Mouse (Mus musculus): Measurements from ENCODE around the gene Man1a. TPM values are rescaled to one million over a fixed set of nuclear protein-coding genes. Genes with fewer than 3 reads are reported as not detected.

Gene Man1a
- polyA plus RNA-seq, 1 experiment from 2014 or later = 6.4 TPM

DNA sequence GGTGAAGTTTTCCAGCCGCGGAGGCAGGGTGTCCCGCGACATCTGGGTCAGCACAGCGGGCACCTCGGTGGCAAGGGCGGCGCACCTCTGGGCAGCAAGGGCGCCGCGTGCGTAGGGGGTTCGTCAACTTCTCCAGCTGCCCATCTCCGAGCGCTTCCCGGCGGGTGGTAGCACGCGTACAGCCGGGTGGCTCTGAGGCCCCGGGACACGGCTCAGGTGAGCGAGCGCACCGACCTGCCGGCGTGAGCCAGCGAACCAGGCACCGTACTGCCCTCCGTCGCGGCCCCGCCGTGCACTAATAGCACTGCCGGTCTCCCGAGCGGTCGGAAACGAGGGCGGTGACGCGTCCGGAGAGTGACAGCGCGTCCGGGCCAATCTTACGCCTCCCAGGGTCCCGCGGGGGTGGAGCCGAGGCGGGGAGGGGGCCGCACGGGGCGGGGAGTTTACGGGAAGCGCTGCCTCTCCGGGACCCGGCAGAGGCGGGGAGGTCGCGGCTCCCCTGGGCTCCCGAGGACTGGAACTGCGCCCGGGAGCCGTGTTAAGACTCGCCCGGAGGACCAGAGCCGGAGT lies 883 bp downstream of the Man1a start:
- peak; percentile 95 for ATAC-seq (ENCODE audit: insufficient number of reproducible peaks, low FRiP score, low TSS enrichment, low read depth)
- peak overlapping the region; percentile 63 for H3K27ac ChIP-seq (replicated peaks)

DNA sequence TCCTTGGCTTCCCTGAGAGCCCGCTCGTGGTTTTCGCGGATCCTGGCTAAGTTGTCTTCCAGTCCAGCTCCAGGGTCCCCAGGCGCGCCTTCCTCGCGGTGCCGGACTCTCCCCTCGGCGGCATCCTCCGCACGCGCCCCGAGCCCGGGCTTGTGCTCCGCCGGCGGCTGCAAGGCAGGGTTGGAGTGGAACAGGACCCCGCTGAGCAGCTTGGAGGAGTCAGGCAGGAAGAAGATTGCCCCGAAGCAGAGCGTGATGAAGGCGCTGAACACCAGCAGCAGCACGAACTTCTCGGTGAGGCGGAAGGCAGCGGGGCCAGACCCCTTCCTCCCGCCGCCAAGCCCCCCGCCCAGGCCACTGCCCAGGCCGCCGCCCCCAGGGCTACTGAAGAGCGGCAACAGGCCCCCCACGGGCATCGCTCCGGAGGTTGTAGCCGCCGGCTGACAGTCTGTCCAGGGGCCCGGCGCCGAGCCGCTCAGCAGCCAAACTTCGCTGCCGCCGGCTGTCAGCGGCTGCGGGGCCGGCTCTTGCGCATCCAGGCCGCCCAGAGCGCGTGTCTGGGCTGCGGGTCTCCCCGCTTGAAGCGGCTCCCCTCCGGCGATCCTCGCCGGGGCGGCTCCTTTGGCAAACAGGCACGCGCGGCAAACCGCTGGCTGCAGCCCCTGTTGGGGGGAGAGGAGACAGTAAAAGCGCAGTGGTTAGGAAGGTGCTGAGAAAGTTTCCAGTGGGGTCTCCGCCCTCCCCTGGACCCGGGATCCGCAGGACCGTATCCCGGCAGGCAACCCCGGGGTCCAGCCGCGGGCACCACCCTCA lies 1.6 kb downstream of the Man1a start:
- Histone ChIP-seq H3K4me2 (replicated peaks) (peak overlapping the region; percentile 99), H3K9me3 (replicated peaks) (no peaks in the 10 kb centered on the region), H3K27ac (replicated peaks) (0 out of 2 replicates have a peak overlapping the region, but pooled peaks have one; percentile 48), H3K27me3 (no peaks in the 10 kb centered on the region), H3K36me3 (no peaks in the 10 kb centered on the region), H3K9ac (peak overlapping the region; percentile 62), H3K4me1 (peaks cover 18% of the 10 kb centered on the region), H3K4me3 (replicated peaks) (peak overlapping the region; percentile 77)
- WGBS = under 1% methylated on average over 73 of the region's 73 CpGs
- ATAC-seq (ENCODE audit: insufficient number of reproducible peaks, low FRiP score, low TSS enrichment, low read depth) = 0 out of 2 replicates have a peak, but pooled peaks have one; percentile 41

More for the DNA sequence above, 883 bp downstream of the Man1a start:
- Histone ChIP-seq H3K4me3 (replicated peaks) (peak overlapping the region; percentile 77), H3K27me3 (no peaks in the 10 kb centered on the region), H3K36me3 (no peaks in the 10 kb centered on the region), H3K4me2 (replicated peaks) (peak overlapping the region; percentile 99), H3K4me1 (peaks cover 18% of the 10 kb centered on the region), H3K9ac (peak overlapping the region; percentile 62), H3K9me3 (replicated peaks) (no peaks in the 10 kb centered on the region)
- WGBS = under 1% methylated on average over 68 of the region's 68 CpGs

DNA sequence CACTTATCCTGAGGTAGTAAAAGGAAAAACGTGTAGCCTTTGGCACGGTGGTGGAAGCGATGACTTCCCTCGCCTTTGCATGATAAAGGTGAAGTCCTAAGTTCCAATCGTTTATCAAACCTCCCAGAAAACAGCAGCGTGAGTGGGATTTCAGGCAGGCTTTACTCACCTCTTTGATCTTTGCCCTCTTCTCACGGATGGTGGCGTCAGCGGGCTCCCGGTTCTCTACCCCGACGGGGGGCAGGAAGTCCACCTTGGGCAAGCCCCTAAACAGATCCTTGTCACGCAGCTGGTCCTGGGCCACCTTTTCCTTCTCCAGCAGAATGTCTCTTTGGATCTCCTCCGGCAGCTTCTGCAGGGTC lies 2.2 kb downstream of the Man1a start:
- ATAC-seq (ENCODE audit: insufficient number of reproducible peaks, low FRiP score, low TSS enrichment, low read depth) = no peak
- no peaks in the 10 kb centered on the region for H3K9me3 ChIP-seq (replicated peaks)
- peak overlapping the region; percentile 77 for H3K4me3 ChIP-seq (replicated peaks)
- H3K4me1 ChIP-seq = peaks cover 18% of the 10 kb centered on the region
- peak overlapping the region; percentile 99 for H3K4me2 ChIP-seq (replicated peaks)
- no peak overlapping the region for H3K27ac ChIP-seq (replicated peaks)
- under 1% methylated on average over 14 of the region's 14 CpGs for WGBS
- no peaks in the 10 kb centered on the region for H3K36me3 ChIP-seq
- H3K9ac ChIP-seq = peak overlapping the region; percentile 62
- no peaks in the 10 kb centered on the region for H3K27me3 ChIP-seq

DNA sequence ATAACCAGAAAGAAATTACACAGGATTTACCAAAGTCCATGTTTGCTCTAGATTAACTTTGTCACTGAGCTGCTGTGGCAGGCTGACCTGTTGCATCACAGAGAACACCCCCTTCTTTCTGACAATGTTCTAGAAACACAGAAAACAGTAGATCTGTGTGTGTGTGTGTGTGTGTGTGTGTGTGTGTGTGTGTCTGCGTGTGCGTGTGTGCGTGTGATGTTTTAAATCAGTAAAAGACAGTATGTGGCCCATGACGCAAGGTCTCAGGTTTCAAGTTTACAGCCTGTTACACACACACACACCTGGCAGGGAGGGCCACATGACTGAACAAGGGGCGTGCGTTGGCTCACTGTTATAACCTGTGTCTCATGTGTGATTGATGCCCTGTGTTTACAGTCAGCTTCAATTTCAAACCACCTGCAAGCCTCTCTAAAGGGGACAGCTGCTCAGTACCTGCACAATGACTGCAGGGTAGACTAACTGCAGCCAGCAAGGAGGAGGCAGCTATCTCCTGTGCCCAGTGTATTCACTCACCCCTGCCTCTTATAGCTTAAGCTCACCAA lies 2.7 kb downstream of the Man1a start:
- Histone ChIP-seq H3K4me2 (replicated peaks) (peak overlapping the region; percentile 99), H3K36me3 (no peaks in the 10 kb centered on the region), H3K4me3 (replicated peaks) (peak overlapping the region; percentile 77), H3K9ac (no peak overlapping the region), H3K9me3 (replicated peaks) (no peaks in the 10 kb centered on the region), H3K4me1 (peaks cover 18% of the 10 kb centered on the region), H3K27me3 (no peaks in the 10 kb centered on the region), H3K27ac (replicated peaks) (no peak overlapping the region)
- 0 out of 2 replicates have a peak, but pooled peaks have one; percentile 17 for ATAC-seq (ENCODE audit: insufficient number of reproducible peaks, low FRiP score, low TSS enrichment, low read depth)
- WGBS = 50% methylated on average over 6 of the region's 6 CpGs

DNA sequence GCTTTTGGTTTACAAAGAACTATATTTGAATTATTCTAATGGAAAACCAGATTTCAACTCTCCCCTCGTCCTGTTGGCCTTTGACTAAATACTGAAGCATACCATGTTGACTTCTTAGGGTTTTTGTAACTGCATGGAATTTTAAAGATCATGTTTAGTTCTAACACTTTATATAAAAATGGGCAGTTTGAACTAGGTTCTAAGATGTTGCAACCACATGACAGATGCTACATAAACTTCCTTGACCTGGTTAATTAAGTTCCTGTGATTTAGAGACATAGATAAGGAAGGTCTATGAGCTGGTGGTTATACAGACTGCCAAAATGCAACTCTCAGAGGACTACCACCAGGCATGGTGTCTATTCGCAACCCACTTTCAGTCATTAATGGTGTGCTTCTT lies 4.1 kb downstream of the Man1a start:
- Histone ChIP-seq H3K9me3 (replicated peaks) (no peaks in the 10 kb centered on the region), H3K4me1 (peaks cover 18% of the 10 kb centered on the region), H3K36me3 (no peaks in the 10 kb centered on the region), H3K27ac (replicated peaks) (no peak overlapping the region), H3K4me2 (replicated peaks) (0 out of 2 replicates have a peak overlapping the region, but pooled peaks have one; percentile 99), H3K9ac (no peak overlapping the region), H3K4me3 (replicated peaks) (no peak overlapping the region), H3K27me3 (no peaks in the 10 kb centered on the region)
- ATAC-seq (ENCODE audit: insufficient number of reproducible peaks, low FRiP score, low TSS enrichment, low read depth) = no peak
- WGBS = 92% methylated on average over 2 of the region's 2 CpGs

DNA sequence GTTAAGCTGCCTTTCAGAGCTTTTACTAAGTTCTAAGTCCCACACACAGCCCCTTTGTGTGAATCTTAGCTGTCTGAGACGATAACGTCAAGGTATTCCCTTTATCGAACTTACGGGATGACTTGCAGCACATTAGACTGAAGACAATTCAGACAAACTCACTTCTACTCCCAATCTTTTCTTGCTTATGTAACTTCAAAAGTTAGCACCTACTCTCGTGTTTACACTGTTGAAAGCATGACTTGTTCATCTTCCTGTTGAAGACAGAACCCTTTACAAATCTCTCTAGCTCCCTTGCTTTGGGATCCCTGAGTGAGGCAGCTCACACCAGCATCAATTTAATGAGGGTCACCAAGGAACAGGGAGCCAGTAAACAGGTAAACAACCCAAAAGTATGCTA lies 5.9 kb downstream of the Man1a start:
- Histone ChIP-seq H3K4me3 (replicated peaks) (no peak overlapping the region), H3K4me1 (peaks cover 12% of the 10 kb centered on the region), H3K9me3 (replicated peaks) (no peaks in the 10 kb centered on the region), H3K36me3 (no peaks in the 10 kb centered on the region), H3K27me3 (no peaks in the 10 kb centered on the region), H3K4me2 (replicated peaks) (no peak overlapping the region), H3K27ac (replicated peaks) (no peak overlapping the region), H3K9ac (no peak overlapping the region)
- WGBS = 73% methylated on average over 5 of the region's 5 CpGs
- ATAC-seq (ENCODE audit: insufficient number of reproducible peaks, low FRiP score, low TSS enrichment, low read depth) = no peak

DNA sequence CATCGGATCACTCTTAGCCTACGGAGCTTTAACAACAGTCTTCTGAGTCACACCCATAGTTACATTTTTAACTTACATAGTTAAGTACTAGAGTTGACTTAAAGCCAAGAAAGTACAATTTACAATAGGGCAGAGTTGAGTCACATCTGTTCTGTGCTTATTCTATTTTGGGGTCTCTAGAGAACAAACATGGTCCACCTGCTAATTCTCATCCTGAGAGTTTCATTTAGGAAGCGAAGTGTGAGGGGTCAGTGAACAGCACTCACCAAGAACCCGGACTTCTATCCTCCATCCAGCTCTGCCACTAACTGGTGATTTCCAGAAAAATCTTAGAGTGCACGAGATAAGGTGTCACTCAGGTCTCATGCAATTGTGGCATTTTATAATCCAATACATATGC lies 7.0 kb downstream of the Man1a start:
- WGBS = 84% methylated on average over 5 of the region's 5 CpGs
- H3K4me2 ChIP-seq (replicated peaks) = no peak overlapping the region
- ATAC-seq (ENCODE audit: insufficient number of reproducible peaks, low FRiP score, low TSS enrichment, low read depth) = no peak
- no peak overlapping the region for H3K9ac ChIP-seq
- H3K4me3 ChIP-seq (replicated peaks) = no peak overlapping the region
- no peak overlapping the region for H3K27ac ChIP-seq (replicated peaks)
- H3K9me3 ChIP-seq (replicated peaks) = no peaks in the 10 kb centered on the region
- H3K4me1 ChIP-seq = peaks cover 9% of the 10 kb centered on the region
- no peaks in the 10 kb centered on the region for H3K27me3 ChIP-seq
- no peaks in the 10 kb centered on the region for H3K36me3 ChIP-seq

DNA sequence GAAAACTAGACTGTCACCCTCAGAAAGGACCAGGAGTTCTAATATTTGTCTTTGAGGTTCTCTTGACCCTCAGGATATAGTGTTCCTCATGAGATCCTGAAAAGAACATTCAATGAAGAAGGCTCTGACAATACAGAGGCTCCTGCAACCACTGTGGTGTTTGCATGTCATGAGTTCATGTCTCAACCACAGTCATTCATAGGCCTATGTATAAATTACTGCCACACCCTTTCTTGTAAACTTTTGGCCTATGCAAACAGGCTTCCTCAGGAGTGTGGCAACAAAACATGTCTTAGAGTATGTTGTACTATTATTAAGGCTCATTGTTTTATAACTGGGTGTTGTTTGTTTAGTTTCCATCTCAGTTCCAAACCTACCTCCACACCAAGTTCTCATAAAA lies 9.7 kb downstream of the Man1a start:
- H3K27ac ChIP-seq (replicated peaks) = no peak overlapping the region
- H3K36me3 ChIP-seq = no peaks in the 10 kb centered on the region
- no peaks in the 10 kb centered on the region for H3K27me3 ChIP-seq
- ATAC-seq (ENCODE audit: insufficient number of reproducible peaks, low FRiP score, low TSS enrichment, low read depth) = no peak
- no peaks in the 10 kb centered on the region for H3K4me1 ChIP-seq
- H3K9ac ChIP-seq = no peak overlapping the region
- no peak overlapping the region for H3K4me3 ChIP-seq (replicated peaks)
- H3K9me3 ChIP-seq (replicated peaks) = no peaks in the 10 kb centered on the region
- no peak overlapping the region for H3K4me2 ChIP-seq (replicated peaks)

DNA sequence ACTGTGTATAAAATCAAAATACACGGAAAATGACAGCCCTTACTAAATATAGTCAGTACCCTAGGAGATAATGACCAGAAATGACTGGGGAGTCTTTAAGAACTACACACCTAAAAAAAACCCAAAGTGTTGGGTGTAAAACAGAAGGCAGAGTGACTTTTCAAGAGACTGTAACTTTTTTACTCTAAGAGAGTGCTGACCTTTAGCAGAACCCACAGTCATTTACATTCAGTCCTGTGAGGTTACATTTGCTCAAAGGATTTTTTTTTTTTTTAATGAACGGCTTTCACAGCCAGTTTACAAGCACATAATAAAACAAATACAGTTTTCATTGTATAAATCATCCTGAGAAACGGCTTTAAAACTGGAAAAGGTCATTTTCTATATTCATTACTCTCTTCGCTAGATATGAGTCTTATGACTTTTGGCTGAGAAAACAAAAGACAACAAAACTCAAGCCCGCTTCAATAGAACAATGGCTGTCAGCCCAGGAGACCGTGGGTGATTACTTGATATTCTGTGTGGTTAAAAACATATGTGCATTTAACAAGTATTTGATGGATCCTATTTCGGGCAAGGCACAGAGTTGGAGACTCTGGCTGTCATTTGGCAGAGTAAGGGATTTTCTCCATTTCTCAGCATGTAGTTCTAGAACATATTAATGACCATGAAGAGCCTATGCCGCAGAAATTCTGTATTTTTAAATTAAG lies 12.7 kb downstream of the Man1a start:
- no peaks in the 10 kb centered on the region for H3K27me3 ChIP-seq
- no peak overlapping the region for H3K4me2 ChIP-seq (replicated peaks)
- no peaks in the 10 kb centered on the region for H3K4me1 ChIP-seq
- H3K27ac ChIP-seq (replicated peaks) = no peak overlapping the region
- no peak overlapping the region for H3K4me3 ChIP-seq (replicated peaks)
- no peak overlapping the region for H3K9ac ChIP-seq
- no peaks in the 10 kb centered on the region for H3K9me3 ChIP-seq (replicated peaks)
- ATAC-seq (ENCODE audit: insufficient number of reproducible peaks, low FRiP score, low TSS enrichment, low read depth) = no peak
- WGBS = 41% methylated on average over 8 of the region's 8 CpGs
- H3K36me3 ChIP-seq = no peaks in the 10 kb centered on the region

DNA sequence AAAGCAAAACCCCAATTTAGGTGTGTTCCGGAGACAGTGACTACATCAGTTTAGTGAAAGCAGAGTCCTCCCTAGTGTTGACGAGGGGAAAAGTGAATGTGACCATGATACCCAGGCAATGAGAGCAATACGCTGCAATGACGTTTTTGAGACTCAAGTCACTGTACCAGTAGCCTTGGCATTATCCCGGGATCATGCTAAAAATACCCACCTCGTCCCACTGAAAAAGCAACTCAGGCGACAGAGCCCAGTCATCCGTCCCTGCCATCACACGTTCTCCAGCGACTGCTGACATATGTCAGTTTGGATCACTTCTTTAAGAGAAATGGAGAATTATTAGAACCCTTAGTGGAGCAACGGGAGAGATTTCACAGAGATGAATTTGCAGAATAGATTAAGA lies 13.6 kb downstream of the Man1a start:
- Histone ChIP-seq H3K9me3 (replicated peaks) (no peaks in the 10 kb centered on the region), H3K36me3 (no peaks in the 10 kb centered on the region), H3K27me3 (no peaks in the 10 kb centered on the region), H3K9ac (no peak overlapping the region), H3K4me1 (no peaks in the 10 kb centered on the region), H3K4me2 (replicated peaks) (no peak overlapping the region), H3K27ac (replicated peaks) (no peak overlapping the region), H3K4me3 (replicated peaks) (no peak overlapping the region)
- WGBS = 83% methylated on average over 11 of the region's 11 CpGs
- no peak for ATAC-seq (ENCODE audit: insufficient number of reproducible peaks, low FRiP score, low TSS enrichment, low read depth)

DNA sequence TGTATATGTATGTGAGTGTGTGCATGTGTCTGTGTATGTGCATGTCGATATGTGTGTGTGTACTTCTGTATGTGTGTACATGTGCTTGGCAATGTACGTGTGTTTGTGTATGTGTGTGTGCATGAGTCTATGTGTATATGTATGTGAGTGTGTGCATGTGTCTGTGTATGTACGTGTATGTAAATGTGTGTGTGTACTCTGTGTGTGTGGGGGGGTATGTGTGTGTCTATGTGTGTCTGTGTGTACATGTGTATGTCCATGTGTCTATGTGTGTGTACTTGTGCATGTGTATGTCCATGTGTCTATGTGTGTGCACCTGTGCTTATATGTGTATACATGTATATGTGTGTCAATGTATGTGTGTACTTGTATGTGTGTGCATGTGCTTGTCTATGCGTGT lies 15.2 kb downstream of the Man1a start:
- H3K4me2 ChIP-seq (replicated peaks) = no peak overlapping the region
- no peak overlapping the region for H3K9ac ChIP-seq
- H3K9me3 ChIP-seq (replicated peaks) = no peaks in the 10 kb centered on the region
- H3K4me1 ChIP-seq = no peaks in the 10 kb centered on the region
- WGBS = 93% methylated on average over 4 of the region's 4 CpGs
- no peaks in the 10 kb centered on the region for H3K36me3 ChIP-seq
- no peak overlapping the region for H3K4me3 ChIP-seq (replicated peaks)
- H3K27me3 ChIP-seq = no peaks in the 10 kb centered on the region
- no peak overlapping the region for H3K27ac ChIP-seq (replicated peaks)
- ATAC-seq (ENCODE audit: insufficient number of reproducible peaks, low FRiP score, low TSS enrichment, low read depth) = no peak; the same call in 1 of the 2 replicates

Measured in embryonic facial prominence, embryonic 15.5 days (tissue).